Mouse (Mus musculus) olfactory bulb, adult 2 months (tissue): ENCODE measurements around the gene Prrg2. TPM values are rescaled to one million over a fixed set of nuclear protein-coding genes. Genes with fewer than 3 reads are reported as not detected.
A peak's percentile ranks its signal among the peaks of the same experiment; 100 is the strongest.
"Not testable (repeated sequence)": the region's sequence is repeated elsewhere in the genome, so short reads cannot be mapped to it uniquely, and the experiment has no call there.

Experiments used
- H3K27ac ChIP-seq: fragments of 200-500 bp; 2 replicates; pipeline ENCODE4 v1.5.1; 2012; ENCODE audit warnings: low read depth, low read length; ENCODE audit not compliant: insufficient read depth
- H3K4me1 ChIP-seq: fragments of 200-500 bp; 2 replicates; pipeline ENCODE4 v1.6.1; 2012; ENCODE audit warnings: low read length; ENCODE audit not compliant: control insufficient read depth, insufficient read depth
- H3K4me3 ChIP-seq: fragments of 200-500 bp; 2 replicates; pipeline ENCODE4 v1.5.1; 2012; ENCODE audit warnings: mild to moderate bottlenecking, low read depth, low read length, moderate library complexity; ENCODE audit not compliant: insufficient read depth
- CTCF ChIP-seq: fragments of 200-500 bp; IDR thresholded peaks from 2 replicates; pipeline ENCODE4 v1.5.1; 2012; ENCODE audit warnings: low read depth, mild to moderate bottlenecking, low read length, moderate library complexity; ENCODE audit not compliant: insufficient read depth
- POLR2A ChIP-seq: fragments of 200-500 bp; IDR thresholded peaks from 2 replicates; pipeline ENCODE4 v1.6.1; 2012; ENCODE audit warnings: mild to moderate bottlenecking, low read depth, low read length, moderate library complexity; ENCODE audit not compliant: insufficient read depth
- WGBS: fragments of 180-500 bp; shearing (Covaris S2); methylation state at CpG from one replicate; pipeline ENCODE4 v1.1.7; 2018; 5-methylcytosine and 5-hydroxymethylcytosine counted together
- polyA plus RNA-seq: library from polyadenylated mRNA; stranded (reverse); fragments of >200 nt; gene quantifications from 2 replicates; pipeline ENCODE4 v1.2.4, GENCODE M21; 2012; ENCODE audit warnings: low replicate concordance; ENCODE audit not compliant: missing spikeins, insufficient read depth, insufficient read length

Prrg2 gene
- polyA plus RNA-seq, 1 experiment, result not detected

GRCm38 (mm10) chr7:45102940-45103585 lies 40.6 kb upstream of the Prrg2 start:
- Histone ChIP-seq H3K4me1 (peaks cover 6% of the 10 kb centered on the region; the same call in 1 of the 2 replicates), H3K27ac (0 out of 2 replicates have a peak overlapping the region, but pooled peaks have one; percentile 31), H3K4me3 (peak overlapping the region; percentile 35)
- TF ChIP-seq CTCF, result no peak
- TF ChIP-seq POLR2A, result no peak
- 80% methylated on average over 9 of the region's 9 CpGs for WGBS

- Histone ChIP-seq H3K27ac (no peak overlapping the region), H3K4me1 (peaks cover 6% of the 10 kb centered on the region; the same call in 1 of the 2 replicates), H3K4me3 (no peak overlapping the region)
- 82% methylated on average over 11 of the region's 11 CpGs for WGBS
- TF ChIP-seq CTCF (no peak), POLR2A (no peak)
These were observed 40.0 kb upstream of the Prrg2 start for GRCm38 (mm10) chr7:45102441-45102840.

- WGBS, result 91% methylated on average over 6 of the region's 6 CpGs
- Histone ChIP-seq H3K4me3 (no peak overlapping the region), H3K4me1 (peaks cover 6% of the 10 kb centered on the region; the same call in 1 of the 2 replicates), H3K27ac (no peak overlapping the region)
- TF ChIP-seq POLR2A, result no peak
- TF ChIP-seq CTCF, result no peak
These were observed 37.6 kb upstream of the Prrg2 start for GRCm38 (mm10) chr7:45100046-45100445.

GRCm38 (mm10) chr7:45098541-45099240 lies 36.2 kb upstream of the Prrg2 start:
- Histone ChIP-seq H3K27ac (no peak overlapping the region), H3K4me3 (no peak overlapping the region), H3K4me1 (peaks cover under 1% of the 10 kb centered on the region; the same call in 1 of the 2 replicates)
- 88% methylated on average over 8 of the region's 8 CpGs for WGBS
- no peak for TF ChIP-seq CTCF
- no peak for TF ChIP-seq POLR2A

- 54% methylated on average over 6 of the region's 6 CpGs for WGBS
- H3K4me1 ChIP-seq, result no peaks in the 10 kb centered on the region
- H3K27ac ChIP-seq, result no peak overlapping the region
- H3K4me3 ChIP-seq, result no peak overlapping the region
- TF ChIP-seq POLR2A (no peak), CTCF (no peak)
These were observed 35.0 kb upstream of the Prrg2 start for GRCm38 (mm10) chr7:45097479-45097878.

GRCm38 (mm10) chr7:45095965-45096364 lies 33.5 kb upstream of the Prrg2 start:
- WGBS, result 93% methylated on average over 14 of the region's 14 CpGs
- H3K27ac ChIP-seq, result not testable (repeated sequence)
- H3K4me1 ChIP-seq, result peaks cover 13% of the 10 kb centered on the region

GRCm38 (mm10) chr7:45095367-45095766 lies 32.9 kb upstream of the Prrg2 start:
- Histone ChIP-seq H3K4me3 (no peak overlapping the region), H3K27ac (no peak overlapping the region), H3K4me1 (peaks cover 14% of the 10 kb centered on the region)
- TF ChIP-seq POLR2A (no peak), CTCF (no peak)
- WGBS, result 76% methylated on average over 6 of the region's 6 CpGs

More at GRCm38 (mm10) chr7:45095965-45096364, 33.5 kb upstream of the Prrg2 start:
- H3K4me3 ChIP-seq, result not testable (repeated sequence)

GRCm38 (mm10) chr7:45094121-45094520 lies 31.6 kb upstream of the Prrg2 start:
- Histone ChIP-seq H3K4me3 (no peak overlapping the region), H3K27ac (no peak overlapping the region), H3K4me1 (peaks cover 14% of the 10 kb centered on the region)
- WGBS, result 90% methylated on average over 7 of the region's 7 CpGs
- TF ChIP-seq CTCF, result no peak
- no peak for TF ChIP-seq POLR2A

- Histone ChIP-seq H3K4me3 (no peak overlapping the region), H3K4me1 (peaks cover 14% of the 10 kb centered on the region), H3K27ac (no peak overlapping the region)
- 38% methylated on average over 17 of the region's 18 CpGs for WGBS
- TF ChIP-seq CTCF (no peak), POLR2A (no peak)
These were observed 31.0 kb upstream of the Prrg2 start for GRCm38 (mm10) chr7:45093516-45093905.
